Mouse (Mus musculus): Measurements from ENCODE around the gene Lrch1.

The Lrch1 gene

DNA sequence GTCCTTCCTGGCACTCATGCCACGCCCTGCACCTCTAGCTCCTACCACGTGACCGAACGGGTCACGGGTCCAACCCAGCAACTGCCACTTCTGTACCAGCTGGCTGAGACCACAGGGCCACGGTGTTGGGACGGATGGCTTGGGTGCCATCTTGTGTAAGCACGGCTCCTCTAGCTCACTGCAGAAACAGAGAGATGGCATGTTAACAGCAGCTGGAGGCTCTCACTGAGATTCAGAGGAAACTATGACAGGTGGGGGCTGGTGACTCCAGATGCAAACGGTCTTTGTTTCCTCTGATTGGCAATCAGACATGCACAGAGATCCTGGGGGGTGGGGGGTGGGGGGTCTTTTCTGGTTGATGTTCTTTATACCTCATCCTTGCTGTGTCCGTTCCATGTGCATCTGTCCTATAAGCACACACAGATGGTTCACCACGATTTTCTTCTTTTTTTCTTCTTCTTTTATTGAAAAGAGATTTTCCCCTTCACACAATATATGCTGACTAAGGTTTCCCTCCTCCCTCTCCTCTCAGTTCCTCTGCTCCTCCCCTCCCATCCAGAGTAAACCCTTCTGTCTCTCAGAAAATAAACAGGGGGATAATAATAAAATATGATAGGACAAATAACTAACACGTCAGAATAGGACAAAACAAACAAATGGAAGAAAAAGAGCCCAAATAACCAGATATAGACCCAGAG, 25.5 kb downstream of the Lrch1 start:
- DNase-seq (ENCODE audit: extremely low spot score): no peak

DNA sequence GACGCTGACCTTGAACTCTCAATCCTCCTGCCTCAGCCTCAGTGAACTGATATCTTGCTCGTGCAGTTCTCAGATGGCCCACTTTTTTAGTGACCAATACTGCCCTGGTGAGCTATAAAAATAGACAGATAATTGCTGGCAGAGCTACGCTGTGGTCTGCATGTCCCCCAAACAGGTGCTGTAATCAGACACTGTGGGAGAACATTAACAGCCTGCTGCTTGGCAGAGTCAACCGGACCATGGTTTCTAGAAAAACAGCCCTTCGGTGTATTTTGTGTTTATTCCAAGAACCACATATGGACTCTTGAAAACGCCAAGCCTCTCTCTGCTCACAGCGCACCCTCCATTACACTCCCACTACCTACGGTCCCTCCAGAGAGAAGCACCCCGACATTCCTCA, 26.2 kb downstream of the Lrch1 start:
- DNase-seq (ENCODE audit: extremely low spot score): no peak

DNA sequence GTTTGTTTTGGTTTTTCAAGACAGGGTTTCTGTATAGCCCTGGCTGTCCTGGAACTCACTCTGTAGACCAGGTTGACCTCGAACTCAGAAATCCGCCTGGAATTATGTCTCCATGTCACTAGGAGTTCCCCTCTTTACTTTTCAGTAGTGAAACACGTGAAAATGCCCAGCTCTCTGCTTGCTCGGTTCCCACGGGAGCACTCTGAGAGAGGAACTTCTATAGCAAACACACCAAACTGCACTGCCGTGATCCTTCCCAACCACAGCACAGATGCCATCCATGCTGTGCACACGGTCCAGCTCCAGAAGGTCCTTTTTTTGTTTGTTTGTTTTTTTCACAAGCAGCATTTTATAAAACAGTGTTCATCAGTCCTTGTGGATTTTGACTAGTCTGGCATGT, 28.5 kb downstream of the Lrch1 start:
- DNase-seq (ENCODE audit: extremely low spot score): no peak

DNA sequence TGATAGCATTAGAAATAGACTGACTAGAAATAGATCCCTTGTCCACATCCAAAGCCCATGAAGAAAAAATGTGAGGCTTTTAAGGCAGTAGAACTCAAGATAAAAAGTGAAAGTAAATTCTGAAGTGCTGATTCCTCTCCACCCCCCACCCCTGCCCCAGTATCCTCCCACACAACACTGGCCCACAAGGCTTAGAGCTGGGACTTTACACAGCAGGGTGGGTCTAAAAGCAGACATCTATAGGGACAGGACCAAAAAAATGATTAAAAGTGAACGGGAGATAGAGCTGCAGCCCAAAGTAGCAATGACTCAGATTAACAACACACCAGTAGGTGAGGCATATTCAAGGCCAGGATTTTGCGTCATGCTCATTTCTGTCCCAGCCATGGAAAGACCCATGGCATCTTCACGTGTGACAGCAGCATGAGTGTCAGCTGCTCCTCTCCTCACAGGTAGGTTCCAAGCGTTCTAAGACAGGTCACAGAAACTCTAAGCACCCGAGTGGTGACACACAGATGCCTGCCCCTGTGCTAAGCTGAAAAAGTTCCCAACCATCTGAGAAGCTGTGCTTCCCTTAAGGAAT, 29.1 kb downstream of the Lrch1 start:
- no peak for DNase-seq (ENCODE audit: extremely low spot score)

DNA sequence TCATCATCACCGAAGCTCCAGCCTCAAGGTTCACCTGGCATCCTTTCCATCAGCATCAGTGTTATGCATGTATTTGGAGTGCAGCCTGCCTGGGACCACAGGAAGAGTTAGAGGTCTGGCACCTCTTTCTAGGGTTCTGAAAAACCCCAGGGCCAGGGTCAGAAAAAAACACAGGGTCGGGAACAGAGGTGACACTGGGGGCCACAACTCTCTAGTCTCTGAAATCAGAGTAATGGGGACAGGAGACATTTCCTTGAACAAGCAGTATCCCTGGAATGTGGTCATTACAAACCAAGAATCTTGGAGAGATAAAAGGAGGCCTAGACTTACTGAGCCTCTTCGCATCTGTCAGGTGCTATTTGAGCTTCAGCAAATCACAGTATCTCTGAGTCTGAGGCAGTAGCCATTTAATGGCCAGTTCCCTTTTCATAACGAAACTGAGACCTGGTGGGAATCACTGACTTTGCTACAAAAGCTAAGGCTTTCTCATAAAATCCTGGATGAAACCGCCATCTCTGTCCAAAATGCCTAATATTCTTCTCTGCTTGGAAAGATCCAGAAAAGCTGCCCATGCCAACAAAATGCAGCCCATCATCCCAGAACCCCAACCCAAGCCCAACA, 30.1 kb downstream of the Lrch1 start:
- no peak for DNase-seq (ENCODE audit: extremely low spot score)

DNA sequence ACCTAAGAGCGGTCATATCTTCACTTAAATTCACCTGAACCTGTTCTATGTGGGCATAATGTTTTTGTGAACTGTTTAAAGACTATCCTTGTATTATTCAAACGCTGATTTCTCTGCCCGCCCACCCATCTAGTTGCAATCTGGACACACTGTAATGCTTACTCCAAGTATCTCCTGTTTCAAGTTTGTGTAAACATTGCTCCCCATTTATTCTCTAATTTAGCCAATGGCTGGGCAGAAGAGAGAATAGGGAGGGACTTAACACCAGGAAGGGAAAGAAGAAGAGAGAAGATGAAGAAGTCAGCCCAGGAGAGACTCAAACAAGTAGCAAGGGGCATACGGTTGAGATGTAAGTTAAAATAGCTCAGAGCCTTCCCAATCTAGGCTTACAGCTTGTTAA, 31.0 kb downstream of the Lrch1 start:
- no peak for DNase-seq (ENCODE audit: extremely low spot score)

- DNase-seq (ENCODE audit: extremely low spot score): no peak
Measured at GRCm38 (mm10) chr14:74916075-74916474, 31.6 kb downstream of the Lrch1 start.

DNA sequence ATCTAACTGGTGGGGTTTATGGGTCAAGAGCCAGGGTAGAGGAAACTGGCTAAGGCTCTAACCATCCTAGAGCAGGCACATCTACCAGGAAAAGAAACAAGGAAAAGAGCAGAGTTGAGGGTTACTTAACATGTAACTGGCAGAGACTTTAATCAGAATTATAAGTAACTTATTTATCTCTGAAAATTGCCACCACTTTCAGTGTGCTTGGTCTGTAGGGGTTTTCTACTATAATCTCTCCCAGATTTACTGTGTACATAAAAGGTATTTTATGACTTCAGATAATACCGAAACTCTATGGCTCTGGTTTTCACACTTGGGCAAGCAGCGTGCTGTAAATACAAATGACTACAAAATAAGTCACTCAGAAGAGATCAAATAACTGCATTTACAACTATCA, 32.0 kb downstream of the Lrch1 start:
- DNase-seq (ENCODE audit: extremely low spot score): no peak

GRCm38 (mm10) chr14:74915025-74915424, 32.7 kb downstream of the Lrch1 start:
- no peak for DNase-seq (ENCODE audit: extremely low spot score)

GRCm38 (mm10) chr14:74913381-74914230, 34.1 kb downstream of the Lrch1 start:
- DNase-seq (ENCODE audit: extremely low spot score): no peak

- DNase-seq (ENCODE audit: extremely low spot score): no peak
Measured at GRCm38 (mm10) chr14:74910363-74910762, 37.3 kb downstream of the Lrch1 start.

- DNase-seq (ENCODE audit: extremely low spot score): no peak
Measured at GRCm38 (mm10) chr14:74909021-74909420, 38.7 kb downstream of the Lrch1 start.

- no peak for DNase-seq (ENCODE audit: extremely low spot score)
Measured at GRCm38 (mm10) chr14:74908250-74908649, 39.4 kb downstream of the Lrch1 start.

- no peak for DNase-seq (ENCODE audit: extremely low spot score)
Measured at GRCm38 (mm10) chr14:74907706-74908105, 40.0 kb downstream of the Lrch1 start.

DNA sequence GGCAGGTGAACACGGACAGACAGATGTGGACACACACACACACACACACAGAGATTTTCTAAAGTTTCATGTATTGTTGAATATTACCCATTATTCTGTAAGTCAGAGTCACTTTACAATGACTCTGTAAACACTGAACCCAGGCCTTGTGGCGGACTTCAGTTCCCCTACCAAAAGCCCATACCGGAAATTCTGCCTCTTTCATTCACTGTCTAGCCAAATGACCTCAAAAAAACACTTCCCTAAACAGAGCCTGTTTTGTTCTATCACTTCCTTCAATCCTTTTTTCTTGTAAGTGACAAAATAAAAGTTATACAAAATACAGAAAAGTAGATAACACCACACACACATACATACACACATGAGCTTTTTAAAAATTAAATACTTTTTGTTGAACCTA, 41.7 kb downstream of the Lrch1 start:
- DNase-seq (ENCODE audit: extremely low spot score): no peak

DNA sequence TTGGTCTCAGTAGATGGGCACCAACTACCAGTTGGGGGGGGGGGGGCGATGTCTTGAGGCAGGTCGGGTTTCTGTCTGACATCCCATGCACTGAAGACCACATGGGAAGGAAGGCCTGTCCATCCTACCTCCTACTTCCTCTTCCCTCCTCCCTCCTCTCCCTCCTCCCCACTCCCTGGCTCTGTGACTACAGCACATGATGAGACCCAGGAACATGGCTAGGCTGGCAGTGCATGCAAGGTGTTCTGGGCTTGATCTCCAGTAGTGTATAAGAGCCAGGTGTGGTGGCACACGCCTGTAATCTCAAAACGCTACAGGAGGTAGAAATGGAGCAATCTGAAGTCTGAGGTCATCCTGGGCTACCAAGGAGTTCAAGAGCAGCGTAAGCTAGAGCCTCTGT, 43.2 kb downstream of the Lrch1 start:
- DNase-seq (ENCODE audit: extremely low spot score): no peak

DNA sequence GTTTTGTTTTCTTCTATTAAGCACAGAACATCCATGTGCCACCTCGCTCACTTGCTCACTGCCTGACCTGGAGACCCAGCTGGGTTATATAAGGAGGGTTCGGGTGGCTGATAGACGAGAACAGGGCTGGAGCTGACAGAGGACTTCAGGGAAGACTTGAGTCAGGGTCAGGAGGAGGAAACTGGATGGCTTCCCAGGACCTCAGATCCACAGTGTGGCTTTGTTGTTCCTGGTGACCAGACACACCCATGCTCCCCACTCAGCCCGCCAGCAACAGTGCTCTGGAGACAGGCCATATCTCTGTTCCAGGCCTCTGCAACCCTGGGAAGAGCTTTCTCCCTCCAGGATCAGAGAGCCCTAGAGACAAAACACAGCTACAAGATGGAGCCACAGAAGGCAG, 44.6 kb downstream of the Lrch1 start:
- no peak for DNase-seq (ENCODE audit: extremely low spot score)

GRCm38 (mm10) chr14:74900705-74901369, 46.8 kb downstream of the Lrch1 start:
- no peak for DNase-seq (ENCODE audit: extremely low spot score)

GRCm38 (mm10) chr14:74899953-74900704, 47.5 kb downstream of the Lrch1 start:
- DNase-seq (ENCODE audit: extremely low spot score): no peak

- no peak for DNase-seq (ENCODE audit: extremely low spot score)
Measured at GRCm38 (mm10) chr14:74898939-74899338, 48.7 kb downstream of the Lrch1 start.

DNA sequence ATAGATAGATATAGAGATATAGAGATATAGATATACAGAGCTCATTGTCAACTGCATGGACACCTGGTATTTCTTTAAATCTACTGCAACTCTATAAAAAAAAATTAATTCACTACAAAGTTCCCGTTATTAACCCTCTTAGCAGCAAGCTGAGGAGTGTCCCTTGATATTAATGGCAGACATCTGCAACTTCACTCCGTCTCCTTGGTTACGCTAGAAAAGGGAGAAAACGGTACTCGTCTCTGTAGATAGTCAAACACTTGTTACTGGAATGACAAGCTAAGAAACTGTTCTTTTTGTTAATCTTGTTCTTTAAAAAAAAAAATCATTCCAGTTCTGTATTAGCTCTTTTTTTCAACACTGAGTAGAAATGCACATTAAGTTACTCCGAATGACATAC, 54.0 kb downstream of the Lrch1 start:
- no peak for DNase-seq (ENCODE audit: extremely low spot score)

Data from embryo, embryonic 9.5 days (tissue).